In the genomic region with DNA sequence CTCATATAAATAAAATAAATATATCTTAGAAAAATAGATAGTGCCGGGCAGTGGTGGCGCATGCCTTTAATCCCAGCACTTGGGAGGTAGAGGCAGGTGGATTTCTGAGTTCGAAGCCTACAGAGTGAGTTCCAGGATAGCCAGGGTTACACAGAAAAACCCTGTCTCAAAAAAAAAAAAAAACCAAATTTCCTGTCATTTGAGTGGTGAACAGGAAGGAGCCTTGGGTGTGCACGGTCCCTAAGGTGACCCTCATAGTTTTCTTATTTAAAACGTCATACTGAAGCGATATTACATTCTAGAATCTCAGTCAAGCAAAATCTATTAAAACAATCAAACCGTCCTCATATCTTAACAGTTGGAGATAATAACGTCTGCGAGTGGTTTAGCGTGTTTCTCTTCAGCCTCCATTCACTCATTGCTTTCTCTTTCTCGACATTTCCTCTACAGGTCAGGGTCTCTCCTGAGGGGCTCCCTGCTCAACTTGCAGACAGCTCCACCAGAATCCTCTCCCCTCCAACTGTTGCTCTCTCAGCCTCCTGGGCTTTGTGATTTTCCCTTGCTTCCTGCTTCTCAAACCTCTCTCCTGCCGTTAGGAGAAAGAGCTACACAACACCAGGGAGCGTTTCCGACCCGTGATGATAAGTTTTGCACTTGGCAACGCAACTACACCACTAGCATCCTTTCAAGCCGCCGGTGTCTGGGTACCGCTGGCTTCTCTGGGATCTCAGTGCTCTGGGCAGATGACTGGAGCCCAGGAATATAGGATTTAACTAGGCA, we compare ENCODE assay signal across 8 mouse cellular contexts. TPM values are rescaled to one million over a fixed set of nuclear protein-coding genes. Genes with fewer than 3 reads are reported as not detected.
DNase-seq lines count a peak whose midpoint lies in the region; ATAC-seq lines count a peak whose summit lies in the region.

No protein-coding gene starts in this region.

- H3K9ac ChIP-seq in heart, embryonic 11.5 days (ENCODE audit: low read depth, low read length): peak overlapping the region; percentile 60; the same call in 1 of the 2 replicates
- peak overlapping the region; percentile 65 for H3K9ac ChIP-seq in lung, embryonic 16.5 days (ENCODE audit: low read length)

- peak overlapping the region; percentile 84 for H3K4me2 ChIP-seq in heart, embryonic 11.5 days
- peak overlapping the region; percentile 82 for H3K4me2 ChIP-seq in lung, embryonic 16.5 days (ENCODE audit: low read depth, low read length)

- H3K27me3 ChIP-seq in heart, embryonic 11.5 days (ENCODE audit: control insufficient read depth, insufficient read depth, low read length): no peaks in the 10 kb centered on the region
- no peaks in the 10 kb centered on the region for H3K27me3 ChIP-seq in lung, embryonic 16.5 days (ENCODE audit: control insufficient read depth, insufficient read depth, low read depth, low read length)

- H3K27ac ChIP-seq in heart, embryonic 11.5 days (ENCODE audit: low read depth, low read length): no peak overlapping the region
- H3K27ac ChIP-seq in lung, embryonic 16.5 days (ENCODE audit: low read length): 0 out of 2 replicates have a peak overlapping the region, but pooled peaks have one; percentile 4

- ATAC-seq in CD4-positive, CD25-positive, alpha-beta regulatory T cell, adult 4 months: peak; percentile 16
- ATAC-seq in heart, embryonic 11.5 days (replicated peaks; ENCODE audit: insufficient number of reproducible peaks, low FRiP score, low TSS enrichment): no peak
- no peak for ATAC-seq in lung, embryonic 16.5 days (ENCODE audit: low read depth)

- peak; percentile 65 for DNase-seq in NIH3T3 (ENCODE audit: low read depth)
- peak; percentile 69 for DNase-seq in embryo, embryonic 10 days (ENCODE audit: low spot score)
- peak; percentile 30 for DNase-seq in kidney, postnatal 14 days
- DNase-seq in retina, postnatal 1 day: peak; percentile 56
- DNase-seq in urinary bladder, postnatal 25 days (ENCODE audit: low spot score): no peak

- H3K4me3 ChIP-seq in heart, embryonic 11.5 days (ENCODE audit: low read depth, low read length): peak overlapping the region; percentile 81
- peak overlapping the region; percentile 87 for H3K4me3 ChIP-seq in lung, embryonic 16.5 days (ENCODE audit: low read length)

- H3K9me3 ChIP-seq in heart, embryonic 11.5 days (replicated peaks; ENCODE audit: control insufficient read depth, low read length): no peaks in the 10 kb centered on the region
- H3K9me3 ChIP-seq in lung, embryonic 16.5 days (ENCODE audit: control insufficient read depth, low read length): no peaks in the 10 kb centered on the region

- no peaks in the 10 kb centered on the region for H3K4me1 ChIP-seq in heart, embryonic 11.5 days (ENCODE audit: control insufficient read depth, insufficient read depth, low read length)
- no peaks in the 10 kb centered on the region for H3K4me1 ChIP-seq in lung, embryonic 16.5 days (replicated peaks; ENCODE audit: control insufficient read depth, insufficient read depth, low read length)

- WGBS in heart, embryonic 11.5 days (ENCODE audit: insufficient replicate concordance): 24% methylated on average over 19 of the region's 19 CpGs
- 14% methylated on average over 19 of the region's 19 CpGs for WGBS in lung, embryonic 16.5 days

- H3K36me3 ChIP-seq in heart, embryonic 11.5 days (ENCODE audit: control insufficient read depth, insufficient read depth, low read length): no peaks in the 10 kb centered on the region
- H3K36me3 ChIP-seq in lung, embryonic 16.5 days (ENCODE audit: control insufficient read depth, insufficient read depth, low read length): no peaks in the 10 kb centered on the region

RNA-seq across cellular contexts. Expression of gene Ctnna3, which starts 1.5 kb away (rescaled TPM):
- polyA plus RNA-seq in CD4-positive, CD25-positive, alpha-beta regulatory T cell, adult 4 months (2017; shearing (Covaris generic)): under 1 TPM in 1 of 2 experiments, not detected in 1; 0.19 TPM
- polyA plus RNA-seq in heart, embryonic 11.5 days (2014; fragmentation: Nextera tagmentation; extraction: Ambion mirVana): 17.5 and 19.0 TPM in 2 replicates
- 0.99 and 1.0 TPM in 2 replicates for polyA plus RNA-seq in lung, embryonic 16.5 days (2015; fragmentation: Nextera tagmentation; extraction: Ambion mirVana)

RNA-seq across cellular contexts. Expression of gene Gm7075, which starts 6.8 kb away (rescaled TPM):
- polyA plus RNA-seq in CD4-positive, CD25-positive, alpha-beta regulatory T cell, adult 4 months (2017; shearing (Covaris generic)): not detected
- not detected in 2 replicates for polyA plus RNA-seq in heart, embryonic 11.5 days (2014; fragmentation: Nextera tagmentation; extraction: Ambion mirVana)
- not detected in 2 replicates for polyA plus RNA-seq in lung, embryonic 16.5 days (2015; fragmentation: Nextera tagmentation; extraction: Ambion mirVana)

RNA-seq across cellular contexts. Expression of gene Dnajc12, which starts 46.2 kb away (rescaled TPM):
- polyA plus RNA-seq in CD4-positive, CD25-positive, alpha-beta regulatory T cell, adult 4 months (2017; shearing (Covaris generic)): 1 to 10 TPM; 6.0 to 8.6 TPM
- polyA plus RNA-seq in heart, embryonic 11.5 days (2014; fragmentation: Nextera tagmentation; extraction: Ambion mirVana): 8.6 and 9.2 TPM in 2 replicates
- polyA plus RNA-seq in lung, embryonic 16.5 days (2015; fragmentation: Nextera tagmentation; extraction: Ambion mirVana): 11.8 and 12.5 TPM in 2 replicates

RNA-seq across cellular contexts. Expression of gene Sirt1, which starts 46.9 kb away (rescaled TPM):
- polyA plus RNA-seq in CD4-positive, CD25-positive, alpha-beta regulatory T cell, adult 4 months (2017; shearing (Covaris generic)): 1 to 10 TPM; 6.3 to 9.3 TPM
- 5.6 and 6.0 TPM in 2 replicates for polyA plus RNA-seq in heart, embryonic 11.5 days (2014; fragmentation: Nextera tagmentation; extraction: Ambion mirVana)
- 3.7 and 4.8 TPM in 2 replicates for polyA plus RNA-seq in lung, embryonic 16.5 days (2015; fragmentation: Nextera tagmentation; extraction: Ambion mirVana)
